Mouse (Mus musculus) forebrain, embryonic 13.5 days (tissue): ENCODE measurements around the gene Arhgef10l. TPM values are rescaled to one million over a fixed set of nuclear protein-coding genes. Genes with fewer than 3 reads are reported as not detected.

ENCODE experiments used
- ATAC-seq: fragments of 200-750 bp; cut with Nextera tagmentation; 2 replicates; pipeline ENCODE4 v1.8.0; 2017
- H3K27ac ChIP-seq: fragments of 300-500 bp; sonication (generic); 2 replicates; pipeline ENCODE4 v1.5.1; 2015; ENCODE audit warnings: inconsistent platforms, mild to moderate bottlenecking, moderate library complexity
- H3K27me3 ChIP-seq: fragments of 300-500 bp; sonication (generic); 2 replicates; pipeline ENCODE4 v1.6.1; 2015; ENCODE audit warnings: mild to moderate bottlenecking, inconsistent platforms
- H3K36me3 ChIP-seq: fragments of 300-500 bp; sonication (generic); 2 replicates; pipeline ENCODE4 v1.6.1; 2015; ENCODE audit warnings: mild to moderate bottlenecking, inconsistent platforms; ENCODE audit not compliant: poor library complexity, severe bottlenecking
- H3K4me1 ChIP-seq: fragments of 300-500 bp; sonication (generic); 2 replicates; pipeline ENCODE4 v1.6.1; 2015; ENCODE audit warnings: inconsistent platforms
- H3K4me2 ChIP-seq: fragments of 300-500 bp; sonication (generic); 2 replicates; pipeline ENCODE4 v1.6.1; 2015; ENCODE audit warnings: inconsistent platforms, mild to moderate bottlenecking, moderate library complexity
- H3K4me3 ChIP-seq: fragments of 300-500 bp; sonication (generic); 2 replicates; pipeline ENCODE4 v1.5.1; 2015; ENCODE audit warnings: mild to moderate bottlenecking, inconsistent platforms
- H3K9ac ChIP-seq: fragments of 300-500 bp; sonication (generic); 2 replicates; pipeline ENCODE4 v1.6.1; 2015; ENCODE audit warnings: mild to moderate bottlenecking, inconsistent platforms
- H3K9me3 ChIP-seq: fragments of 300-500 bp; sonication (generic); replicated peaks from 2 replicates; pipeline ENCODE4 v1.6.1; 2016; ENCODE audit warnings: inconsistent platforms
- WGBS: fragments of 180-500 bp; shearing (Covaris S2); methylation state at CpG from one replicate; pipeline ENCODE4 v1.1.7; 2015; 5-methylcytosine and 5-hydroxymethylcytosine counted together
- microRNA-seq: library from miRNA; unstranded; fragments of <30 nt; microRNA quantifications from one replicate; pipeline ENCODE4, GENCODE M21; 2016
- polyA plus RNA-seq: library from polyadenylated mRNA; unstranded; fragments of >200 nt; fragmentation: Nextera tagmentation; extraction: Ambion mirVana; gene quantifications from 2 replicates; pipeline ENCODE4 v1.2.1, GENCODE M21; 2015

Arhgef10l gene
- polyA plus RNA-seq, 1 experiment from 2014 or later, result 20.2 TPM

- Histone ChIP-seq H3K36me3 (no peaks in the 10 kb centered on the region), H3K4me2 (no peak overlapping the region), H3K9ac (no peak overlapping the region), H3K4me3 (no peak overlapping the region), H3K9me3 (no peaks in the 10 kb centered on the region), H3K27ac (0 out of 2 replicates have a peak overlapping the region, but pooled peaks have one; percentile 44), H3K27me3 (no peaks in the 10 kb centered on the region), H3K4me1 (peaks cover 16% of the 10 kb centered on the region)
- ATAC-seq, result 0 out of 2 replicates have a peak, but pooled peaks have one; percentile 27
- 59% methylated on average over 15 of the region's 15 CpGs for WGBS
Observed at GRCm38 (mm10) chr4:140480369-140481067, 185.3 kb downstream of the Arhgef10l start.

GRCm38 (mm10) chr4:140475194-140475593 is 190.6 kb downstream of the Arhgef10l start:
- 74% methylated on average over 8 of the region's 8 CpGs for WGBS
- ATAC-seq, result no peak
- H3K9me3 ChIP-seq, result no peaks in the 10 kb centered on the region

GRCm38 (mm10) chr4:140469760-140470452 is 195.9 kb downstream of the Arhgef10l start:
- Histone ChIP-seq H3K9me3 (no peaks in the 10 kb centered on the region), H3K27me3 (no peaks in the 10 kb centered on the region), H3K4me2 (no peak overlapping the region), H3K4me3 (no peak overlapping the region), H3K36me3 (no peaks in the 10 kb centered on the region), H3K4me1 (0 out of 2 replicates have a peak, but pooled peaks cover 5% of the 10 kb centered on the region), H3K27ac (no peak overlapping the region), H3K9ac (no peak overlapping the region)
- 71% methylated on average over 13 of the region's 13 CpGs for WGBS
- ATAC-seq, result no peak

More at GRCm38 (mm10) chr4:140475194-140475593, 190.6 kb downstream of the Arhgef10l start:
- Histone ChIP-seq H3K9ac (no peak overlapping the region), H3K27me3 (no peaks in the 10 kb centered on the region), H3K27ac (no peak overlapping the region), H3K4me3 (no peak overlapping the region), H3K4me1 (peaks cover 15% of the 10 kb centered on the region), H3K36me3 (no peaks in the 10 kb centered on the region), H3K4me2 (no peak overlapping the region)

- Histone ChIP-seq H3K9me3 (no peaks in the 10 kb centered on the region), H3K36me3 (no peaks in the 10 kb centered on the region), H3K27ac (no peak overlapping the region), H3K9ac (no peak overlapping the region), H3K4me2 (no peak overlapping the region), H3K27me3 (no peaks in the 10 kb centered on the region), H3K4me3 (no peak overlapping the region), H3K4me1 (peaks cover 10% of the 10 kb centered on the region)
- WGBS, result 68% methylated on average over 17 of the region's 17 CpGs
- no peak for ATAC-seq
Observed at GRCm38 (mm10) chr4:140467254-140467791, 198.5 kb downstream of the Arhgef10l start.

Small RNA genes within 50 kb of the gene (microRNA-seq; reads per million reads assigned to microRNA genes)
- not detected for gene Gm23045

Other genes starting within 250 kb of the Arhgef10l start
- gene Rcc2, start 34.5 kb upstream of the Arhgef10l start, polyA plus RNA-seq, result 34.0 and 35.5 TPM in 2 replicates
- gene Padi6, start 76.6 kb upstream of the Arhgef10l start, polyA plus RNA-seq, result not detected in 2 replicates
- 0.26 and 0.30 TPM in 2 replicates for gene Padi4, start 108.2 kb upstream of the Arhgef10l start, polyA plus RNA-seq
- 0.05 TPM in 1 of 2 replicates, not detected in the other for gene Padi3, start 144.6 kb upstream of the Arhgef10l start, polyA plus RNA-seq
- 0.09 TPM in 1 of 2 replicates, not detected in the other for gene Padi1, start 179.8 kb upstream of the Arhgef10l start, polyA plus RNA-seq
- 0.06 and 0.12 TPM in 2 replicates for gene Padi2, start 240.3 kb upstream of the Arhgef10l start, polyA plus RNA-seq